Mouse (Mus musculus) forebrain, embryonic 13.5 days (tissue): Measurements from ENCODE around the gene Gde1. TPM values are rescaled to one million over a fixed set of nuclear protein-coding genes. Genes with fewer than 3 reads are reported as not detected.

ENCODE experiments used
- ATAC-seq: fragments of 200-750 bp; cut with Nextera tagmentation; 2 replicates; pipeline ENCODE4 v1.8.0; 2017
- H3K27ac ChIP-seq: fragments of 300-500 bp; sonication (generic); 2 replicates; pipeline ENCODE4 v1.5.1; 2015; ENCODE audit warnings: inconsistent platforms, mild to moderate bottlenecking, moderate library complexity
- H3K27me3 ChIP-seq: fragments of 300-500 bp; sonication (generic); 2 replicates; pipeline ENCODE4 v1.6.1; 2015; ENCODE audit warnings: mild to moderate bottlenecking, inconsistent platforms
- H3K36me3 ChIP-seq: fragments of 300-500 bp; sonication (generic); 2 replicates; pipeline ENCODE4 v1.6.1; 2015; ENCODE audit warnings: mild to moderate bottlenecking, inconsistent platforms; ENCODE audit not compliant: poor library complexity, severe bottlenecking
- H3K4me1 ChIP-seq: fragments of 300-500 bp; sonication (generic); 2 replicates; pipeline ENCODE4 v1.6.1; 2015; ENCODE audit warnings: inconsistent platforms
- H3K4me2 ChIP-seq: fragments of 300-500 bp; sonication (generic); 2 replicates; pipeline ENCODE4 v1.6.1; 2015; ENCODE audit warnings: inconsistent platforms, mild to moderate bottlenecking, moderate library complexity
- H3K4me3 ChIP-seq: fragments of 300-500 bp; sonication (generic); 2 replicates; pipeline ENCODE4 v1.5.1; 2015; ENCODE audit warnings: mild to moderate bottlenecking, inconsistent platforms
- H3K9ac ChIP-seq: fragments of 300-500 bp; sonication (generic); 2 replicates; pipeline ENCODE4 v1.6.1; 2015; ENCODE audit warnings: mild to moderate bottlenecking, inconsistent platforms
- H3K9me3 ChIP-seq: fragments of 300-500 bp; sonication (generic); replicated peaks from 2 replicates; pipeline ENCODE4 v1.6.1; 2016; ENCODE audit warnings: inconsistent platforms
- WGBS: fragments of 180-500 bp; shearing (Covaris S2); methylation state at CpG from one replicate; pipeline ENCODE4 v1.1.7; 2015; 5-methylcytosine and 5-hydroxymethylcytosine counted together
- polyA plus RNA-seq: library from polyadenylated mRNA; unstranded; fragments of >200 nt; fragmentation: Nextera tagmentation; extraction: Ambion mirVana; gene quantifications from 2 replicates; pipeline ENCODE4 v1.2.1, GENCODE M21; 2015

The Gde1 gene
- polyA plus RNA-seq, 1 experiment from 2014 or later = 126 TPM

- Histone ChIP-seq H3K4me1 (no peaks in the 10 kb centered on the region), H3K9me3 (no peaks in the 10 kb centered on the region), H3K27me3 (no peaks in the 10 kb centered on the region), H3K9ac (no peak overlapping the region), H3K36me3 (no peaks in the 10 kb centered on the region), H3K27ac (no peak overlapping the region), H3K4me3 (no peak overlapping the region), H3K4me2 (no peak overlapping the region)
- no peak for ATAC-seq
- WGBS = 86% methylated on average over 6 of the region's 6 CpGs
Observed at GRCm38 (mm10) chr7:118652572-118653295, 52.8 kb downstream of the Gde1 start.

GRCm38 (mm10) chr7:118650891-118651290, 54.7 kb downstream of the Gde1 start:
- no peaks in the 10 kb centered on the region for H3K9me3 ChIP-seq
- H3K4me1 ChIP-seq = no peaks in the 10 kb centered on the region
- no peaks in the 10 kb centered on the region for H3K36me3 ChIP-seq
- H3K4me2 ChIP-seq = no peak overlapping the region
- 78% methylated on average over 1 of the region's 1 CpGs for WGBS
- H3K9ac ChIP-seq = no peak overlapping the region
- no peaks in the 10 kb centered on the region for H3K27me3 ChIP-seq
- no peak for ATAC-seq
- H3K4me3 ChIP-seq = no peak overlapping the region
- no peak overlapping the region for H3K27ac ChIP-seq

- Histone ChIP-seq H3K4me1 (no peaks in the 10 kb centered on the region), H3K4me2 (no peak overlapping the region), H3K36me3 (no peaks in the 10 kb centered on the region), H3K9me3 (no peaks in the 10 kb centered on the region), H3K27me3 (no peaks in the 10 kb centered on the region), H3K9ac (no peak overlapping the region), H3K4me3 (no peak overlapping the region), H3K27ac (no peak overlapping the region)
- WGBS = 91% methylated on average over 4 of the region's 4 CpGs
- no peak for ATAC-seq
Observed at GRCm38 (mm10) chr7:118650119-118650518, 55.5 kb downstream of the Gde1 start.

GRCm38 (mm10) chr7:118649328-118649727, 56.2 kb downstream of the Gde1 start:
- no peaks in the 10 kb centered on the region for H3K4me1 ChIP-seq
- no peaks in the 10 kb centered on the region for H3K36me3 ChIP-seq
- 84% methylated on average over 7 of the region's 7 CpGs for WGBS
- H3K4me2 ChIP-seq = no peak overlapping the region
- ATAC-seq = no peak
- H3K27ac ChIP-seq = no peak overlapping the region
- no peak overlapping the region for H3K4me3 ChIP-seq
- H3K27me3 ChIP-seq = no peaks in the 10 kb centered on the region
- H3K9ac ChIP-seq = no peak overlapping the region
- H3K9me3 ChIP-seq = no peaks in the 10 kb centered on the region

- Histone ChIP-seq H3K4me3 (no peak overlapping the region), H3K4me1 (no peaks in the 10 kb centered on the region), H3K9me3 (no peaks in the 10 kb centered on the region; the same call in 1 of the 2 replicates), H3K4me2 (no peak overlapping the region), H3K9ac (no peak overlapping the region), H3K36me3 (no peaks in the 10 kb centered on the region), H3K27me3 (no peaks in the 10 kb centered on the region), H3K27ac (no peak overlapping the region)
- no peak for ATAC-seq
- WGBS = 83% methylated on average over 1 of the region's 1 CpGs
Observed at GRCm38 (mm10) chr7:118646237-118646636, 59.3 kb downstream of the Gde1 start.

Other genes with a start within 250 kb of the Gde1 start
- 0.67 and 0.74 TPM in 2 replicates for gene Itpripl2, start 213.8 kb downstream of the Gde1 start, polyA plus RNA-seq
- gene Coq7, start 172.4 kb downstream of the Gde1 start, polyA plus RNA-seq = 109 and 119 TPM in 2 replicates
- gene Tmc7, start 121.0 kb downstream of the Gde1 start, polyA plus RNA-seq = 8.4 and 8.8 TPM in 2 replicates
- 0.28 and 0.37 TPM in 2 replicates for gene Tmc5, start 108.5 kb downstream of the Gde1 start, polyA plus RNA-seq
- gene Ccp110, start 6.8 kb upstream of the Gde1 start, polyA plus RNA-seq = 33.0 and 42.9 TPM in 2 replicates
- 78.8 and 84.2 TPM in 2 replicates for gene Vps35l, start 34.4 kb upstream of the Gde1 start, polyA plus RNA-seq
- gene Iqck, start 150.0 kb upstream of the Gde1 start, polyA plus RNA-seq = 3.1 and 3.2 TPM in 2 replicates
- gene Knop1, start 150.5 kb upstream of the Gde1 start, polyA plus RNA-seq = 123 and 133 TPM in 2 replicates